Mouse (Mus musculus): Measurements from ENCODE around the gene 4933417A18Rik. TPM values are rescaled to one million over a fixed set of nuclear protein-coding genes. Genes with fewer than 3 reads are reported as not detected.

The 4933417A18Rik gene
- total and polyA plus RNA-seq, 2 experiments = not detected

DNA sequence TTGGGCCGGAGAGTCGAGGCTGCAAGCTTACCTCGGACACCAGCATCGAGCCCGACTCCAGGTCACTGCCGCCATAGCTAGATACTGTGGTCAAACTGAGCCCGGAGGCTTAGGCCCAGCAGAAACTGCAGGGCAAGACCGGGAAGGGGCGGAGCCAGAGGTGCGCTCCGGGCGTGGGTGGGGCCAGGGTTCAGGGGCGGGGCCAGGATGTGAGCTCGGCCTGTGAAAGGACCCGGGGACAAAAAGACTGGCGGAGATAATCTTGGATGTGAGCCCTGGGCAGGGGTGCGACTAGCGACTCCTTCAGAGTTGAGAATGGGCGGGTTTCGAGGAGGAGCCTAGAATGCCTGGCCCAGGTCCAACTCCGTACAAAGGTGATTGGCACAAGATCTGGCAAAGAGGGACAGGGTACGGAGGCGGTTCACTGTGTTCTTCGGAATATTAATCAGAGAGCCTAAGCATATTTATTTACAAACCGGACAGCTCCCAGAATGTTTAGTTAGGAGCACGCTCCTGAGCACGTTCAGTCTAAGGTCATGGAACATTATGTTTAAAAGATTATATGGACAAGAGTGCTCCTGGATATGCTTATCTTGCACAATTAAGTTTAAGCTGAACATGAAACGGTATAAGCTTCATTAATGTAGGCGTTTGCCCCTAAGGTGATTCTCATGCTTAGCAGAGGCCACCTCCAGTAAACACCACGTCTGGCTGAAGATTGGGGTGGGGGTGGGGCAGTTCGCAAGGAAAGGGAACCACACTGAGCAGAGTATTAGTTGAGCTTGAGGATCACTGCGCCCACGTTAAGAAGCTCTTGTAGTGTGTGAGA lies 70.0 kb downstream of the 4933417A18Rik start:
- peak; percentile 98 for DNase-seq (ENCODE audit: extremely low read depth, low read depth, low spot score)
- peak overlapping the region; percentile 97 for H3K9ac ChIP-seq (ENCODE audit: low read depth, low read length)
- no peaks in the 10 kb centered on the region for H3K27me3 ChIP-seq (ENCODE audit: control insufficient read depth, insufficient read depth, low read length)
- peaks cover 5% of the 10 kb centered on the region; the same call in 1 of the 2 replicates for H3K79me2 ChIP-seq (ENCODE audit: control insufficient read depth, insufficient read depth, low read length)
- 1% methylated on average over 33 of the region's 33 CpGs for WGBS
- peak overlapping the region; percentile 98 for H3K27ac ChIP-seq (replicated peaks; ENCODE audit: insufficient read depth, low read depth, low read length)
- peaks cover 20% of the 10 kb centered on the region for H3K4me1 ChIP-seq (ENCODE audit: control insufficient read depth, insufficient read depth, low read length)
- TF ChIP-seq POLR2A (IDR thresholded peaks at IDR 0.05; ENCODE audit: extremely low read depth, insufficient read depth, low read length) (peak; percentile 92), CTCF (IDR thresholded peaks at IDR 0.05; ENCODE audit: low read depth, low read length) (no peak)
- H3K4me3 ChIP-seq (ENCODE audit: insufficient read depth, low read depth, low read length) = peak overlapping the region; percentile 95
- H3K36me3 ChIP-seq (ENCODE audit: control insufficient read depth, insufficient read depth, low read length) = peaks cover 24% of the 10 kb centered on the region

GRCm38 (mm10) chr13:34995925-34996324 lies 71.7 kb downstream of the 4933417A18Rik start:
- peaks cover 18% of the 10 kb centered on the region for H3K4me1 ChIP-seq (ENCODE audit: control insufficient read depth, insufficient read depth, low read length)
- 40% methylated on average over 2 of the region's 2 CpGs for WGBS
- TF ChIP-seq CTCF (IDR thresholded peaks at IDR 0.05; ENCODE audit: low read depth, low read length) (no peak), POLR2A (IDR thresholded peaks at IDR 0.05; ENCODE audit: extremely low read depth, insufficient read depth, low read length) (no peak)

More at GRCm38 (mm10) chr13:34995925-34996324, 71.7 kb downstream of the 4933417A18Rik start:
- no peak overlapping the region for H3K27ac ChIP-seq (replicated peaks; ENCODE audit: insufficient read depth, low read depth, low read length)
- no peak for DNase-seq (ENCODE audit: extremely low read depth, low read depth, low spot score)
- H3K27me3 ChIP-seq (ENCODE audit: control insufficient read depth, insufficient read depth, low read length) = no peaks in the 10 kb centered on the region
- H3K36me3 ChIP-seq (ENCODE audit: control insufficient read depth, insufficient read depth, low read length) = peaks cover 10% of the 10 kb centered on the region
- H3K9ac ChIP-seq (ENCODE audit: low read depth, low read length) = no peak overlapping the region
- peaks cover 5% of the 10 kb centered on the region; the same call in 1 of the 2 replicates for H3K79me2 ChIP-seq (ENCODE audit: control insufficient read depth, insufficient read depth, low read length)
- H3K4me3 ChIP-seq (ENCODE audit: insufficient read depth, low read depth, low read length) = no peak overlapping the region

Other genes with a start within 250 kb of the 4933417A18Rik start
- 0.47 TPM in 1 of 2 replicates, not detected in the other for gene Fam50b, start 189.6 kb upstream of the 4933417A18Rik start, total RNA-seq (2014; rRNA removed)
- 0.45 and 0.59 TPM in 2 replicates for gene Fam50b, start 189.6 kb upstream of the 4933417A18Rik start, polyA plus RNA-seq (2012; rRNA removed)
- gene Prpf4b, start 49.1 kb upstream of the 4933417A18Rik start, total RNA-seq (2014; rRNA removed) = 28.1 and 28.6 TPM in 2 replicates
- gene Prpf4b, start 49.1 kb upstream of the 4933417A18Rik start, polyA plus RNA-seq (2012; rRNA removed) = 6.0 and 9.0 TPM in 2 replicates
- gene Fam217a, start 99 bp upstream of the 4933417A18Rik start, total RNA-seq (2014; rRNA removed) = 0.27 TPM in 1 of 2 replicates, not detected in the other
- not detected in 2 replicates for gene Fam217a, start 99 bp upstream of the 4933417A18Rik start, polyA plus RNA-seq (2012; rRNA removed)
- gene Eci3, start 39.4 kb downstream of the 4933417A18Rik start, total RNA-seq (2014; rRNA removed) = 2.1 and 7.0 TPM in 2 replicates
- gene Eci3, start 39.4 kb downstream of the 4933417A18Rik start, polyA plus RNA-seq (2012; rRNA removed) = 2.2 and 4.6 TPM in 2 replicates
- gene Eci2, start 102.7 kb downstream of the 4933417A18Rik start, total RNA-seq (2014; rRNA removed) = 253 and 359 TPM in 2 replicates
- 125 and 130 TPM in 2 replicates for gene Eci2, start 102.7 kb downstream of the 4933417A18Rik start, polyA plus RNA-seq (2012; rRNA removed)

Measured in liver, adult 2 months (tissue).